Mouse (Mus musculus) small intestine, adult 2 months (tissue): ENCODE measurements around the gene Cldn4. TPM values are rescaled to one million over a fixed set of nuclear protein-coding genes. Genes with fewer than 3 reads are reported as not detected.
"Not testable (repeated sequence)": the region's sequence is repeated elsewhere in the genome, so short reads cannot be mapped to it uniquely, and the experiment has no call there.

Experiments used
- H3K27ac ChIP-seq: fragments of 200-500 bp; 2 replicates; pipeline ENCODE4 v1.5.1; 2012; ENCODE audit warnings: low read depth, low read length, control low read depth, inconsistent platforms; ENCODE audit not compliant: insufficient read depth
- H3K27me3 ChIP-seq: fragments of 200-500 bp; 2 replicates; pipeline ENCODE4 v1.6.1; 2012; ENCODE audit warnings: mild to moderate bottlenecking, moderate library complexity, low read length, inconsistent platforms; ENCODE audit not compliant: control insufficient read depth, insufficient read depth
- H3K36me3 ChIP-seq: fragments of 200-500 bp; 2 replicates; pipeline ENCODE4 v1.6.1; 2012; ENCODE audit warnings: mild to moderate bottlenecking, low read length, control low read depth, inconsistent platforms; ENCODE audit not compliant: control insufficient read depth, insufficient read depth
- H3K4me1 ChIP-seq: fragments of 200-500 bp; 2 replicates; pipeline ENCODE4 v1.6.1; 2012; ENCODE audit warnings: low read length, inconsistent platforms, mixed read lengths; ENCODE audit not compliant: control insufficient read depth, insufficient read depth, insufficient read length
- H3K4me3 ChIP-seq: fragments of 200-500 bp; 2 replicates; pipeline ENCODE4 v1.5.1; 2012; ENCODE audit warnings: low read depth, mild to moderate bottlenecking, control low read depth, inconsistent platforms, low read length, moderate library complexity
- CTCF ChIP-seq: fragments of 200-500 bp; IDR thresholded peaks from 2 replicates; pipeline ENCODE4 v1.5.1; 2012; ENCODE audit warnings: low read depth, mild to moderate bottlenecking, control low read depth, inconsistent platforms, low read length, moderate library complexity, mixed read lengths; ENCODE audit not compliant: insufficient replicate concordance, insufficient read length; ENCODE audit errors: extremely low read depth
- POLR2A ChIP-seq: fragments of 200-500 bp; IDR thresholded peaks from 2 replicates; pipeline ENCODE4 v1.6.1; 2012; ENCODE audit warnings: low read depth, mild to moderate bottlenecking, control low read depth, inconsistent platforms, low read length, moderate library complexity
- WGBS: fragments of 180-500 bp; shearing (Covaris S2); methylation state at CpG from one replicate; pipeline ENCODE4 v1.1.7; 2018; 5-methylcytosine and 5-hydroxymethylcytosine counted together
- polyA plus RNA-seq: library from polyadenylated mRNA; depleted of rRNA; stranded (reverse); fragments of >200 nt; gene quantifications from 2 replicates; pipeline ENCODE4 v1.2.3, GENCODE M21; 2012

Cldn4 gene
- polyA plus RNA-seq, 1 experiment: 571 TPM

DNA sequence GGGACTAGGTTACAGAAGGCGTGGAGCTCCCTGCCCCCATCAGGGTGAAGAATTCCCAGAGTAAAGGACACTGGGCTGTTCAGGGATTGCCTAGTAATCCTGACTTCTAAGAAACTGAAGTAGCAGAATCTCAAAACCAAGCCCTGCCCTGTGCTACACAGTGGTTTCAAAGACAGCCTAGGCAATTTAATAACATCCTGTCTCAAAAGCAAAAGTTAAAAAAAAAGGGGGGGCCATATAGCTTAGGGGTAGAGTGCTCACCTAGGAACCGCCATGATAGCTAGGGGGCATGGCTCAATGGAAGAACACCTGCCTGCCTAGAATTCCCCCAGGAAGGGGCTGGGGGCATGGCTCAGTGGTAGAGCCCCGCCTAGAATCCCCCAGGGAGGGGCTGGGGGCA lies 7.7 kb downstream of the Cldn4 start:
- H3K36me3 ChIP-seq: no peaks in the 10 kb centered on the region
- H3K27ac ChIP-seq: no peak overlapping the region
- 74% methylated on average over 3 of the region's 3 CpGs for WGBS
- H3K27me3 ChIP-seq: no peaks in the 10 kb centered on the region
- H3K4me3 ChIP-seq: no peak overlapping the region
- TF ChIP-seq POLR2A (no peak), CTCF (no peak)
- no peaks in the 10 kb centered on the region for H3K4me1 ChIP-seq

DNA sequence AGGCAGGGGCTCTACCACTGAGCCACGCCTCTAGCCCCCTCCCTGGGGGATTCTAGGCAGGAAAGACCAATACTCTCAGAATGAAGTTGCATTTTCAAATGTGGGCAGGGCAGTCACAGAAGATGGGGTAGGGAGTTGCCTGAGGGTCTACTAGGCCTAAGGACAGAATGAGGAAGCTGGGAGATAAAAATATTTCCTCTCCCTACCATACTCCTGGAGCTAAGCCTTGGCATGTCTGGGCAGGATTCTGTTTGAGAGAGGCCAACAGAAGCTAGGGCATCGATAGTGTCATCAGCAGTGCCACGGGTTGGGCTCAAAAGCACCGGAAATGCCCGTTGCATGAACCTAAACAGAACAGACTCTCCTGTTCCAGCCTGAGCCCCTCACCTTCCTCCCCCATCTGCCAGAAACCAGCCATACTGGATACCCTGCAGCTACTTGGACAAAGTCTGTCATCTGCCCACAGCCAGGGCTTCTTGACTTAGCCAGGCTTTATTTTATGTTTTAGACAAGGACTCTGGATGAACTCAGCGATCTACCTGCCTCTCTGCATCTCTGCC lies 10.0 kb downstream of the Cldn4 start:
- no peak for TF ChIP-seq POLR2A
- no peak for TF ChIP-seq CTCF
- Histone ChIP-seq H3K27ac (no peak overlapping the region), H3K4me1 (peaks cover 6% of the 10 kb centered on the region), H3K4me3 (no peak overlapping the region), H3K27me3 (no peaks in the 10 kb centered on the region), H3K36me3 (no peaks in the 10 kb centered on the region)
- 82% methylated on average over 6 of the region's 6 CpGs for WGBS

DNA sequence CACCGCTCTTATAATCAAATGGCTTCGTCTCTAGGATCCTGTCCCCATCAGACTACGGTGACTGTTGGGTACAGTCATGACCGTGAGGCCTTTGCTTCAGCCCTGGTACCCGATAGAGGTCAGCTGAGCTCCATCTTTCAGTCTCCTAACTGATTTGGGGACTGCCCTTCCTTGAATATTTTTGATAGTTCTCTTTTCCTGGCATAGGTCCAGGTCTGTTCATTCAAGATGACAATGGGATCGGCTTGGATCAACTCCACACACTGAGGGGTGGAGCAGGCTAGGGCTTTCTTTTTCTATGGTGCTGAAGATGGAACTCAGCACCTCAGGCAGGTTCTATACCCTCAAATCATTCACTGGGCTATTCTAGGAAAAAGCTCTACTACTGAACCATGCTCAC lies 10.7 kb downstream of the Cldn4 start:
- Histone ChIP-seq H3K27ac (no peak overlapping the region), H3K4me3 (no peak overlapping the region), H3K36me3 (no peaks in the 10 kb centered on the region), H3K27me3 (no peaks in the 10 kb centered on the region), H3K4me1 (peaks cover 6% of the 10 kb centered on the region)
- TF ChIP-seq POLR2A: no peak
- TF ChIP-seq CTCF: no peak
- 76% methylated on average over 6 of the region's 6 CpGs for WGBS

DNA sequence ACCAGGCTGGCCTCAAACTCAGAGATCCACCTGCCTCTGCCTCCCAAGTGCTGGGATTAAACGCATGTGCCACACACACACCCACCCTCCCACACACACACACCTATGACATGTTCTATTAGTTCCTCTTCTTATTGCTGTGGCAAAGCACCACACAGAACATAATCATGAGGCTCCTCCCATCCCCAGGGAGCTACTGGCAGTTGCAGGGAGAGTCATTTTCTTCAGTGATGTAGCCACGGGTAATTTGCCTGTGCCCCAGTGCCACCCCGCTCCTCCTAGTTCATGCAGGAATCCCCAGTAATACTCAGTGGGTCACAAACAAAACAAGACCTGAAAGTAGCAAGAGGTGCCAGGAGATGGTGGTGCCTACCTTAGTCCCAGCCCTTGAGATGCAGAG lies 12.1 kb downstream of the Cldn4 start:
- Histone ChIP-seq H3K4me1 (peaks cover 6% of the 10 kb centered on the region), H3K4me3 (no peak overlapping the region), H3K27me3 (no peaks in the 10 kb centered on the region), H3K36me3 (no peaks in the 10 kb centered on the region), H3K27ac (no peak overlapping the region)
- TF ChIP-seq CTCF (no peak), POLR2A (no peak)
- WGBS: 81% methylated on average over 3 of the region's 3 CpGs

DNA sequence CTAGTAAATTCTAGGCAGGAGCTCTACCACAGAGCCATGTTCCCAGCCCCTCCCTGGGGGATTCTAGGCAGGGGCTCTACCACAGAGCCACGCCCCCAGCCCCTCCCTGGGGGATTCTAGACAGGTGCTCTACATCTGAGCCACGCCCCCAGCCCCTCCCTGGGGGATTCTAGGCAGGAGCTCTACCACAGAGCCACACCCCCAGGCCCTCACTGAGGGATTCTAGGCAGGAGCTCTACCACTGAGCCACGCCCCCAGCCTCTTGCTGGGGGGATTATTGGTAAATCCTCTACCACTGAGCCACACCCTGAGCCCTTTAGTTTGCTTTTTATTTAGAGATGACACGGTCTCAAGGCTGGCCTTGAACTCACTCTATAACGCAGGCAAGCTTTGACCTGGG lies 13.0 kb downstream of the Cldn4 start:
- 91% methylated on average over 5 of the region's 5 CpGs for WGBS
- H3K4me3 ChIP-seq, H3K27me3 ChIP-seq, H3K36me3 ChIP-seq, H3K27ac ChIP-seq, H3K4me1 ChIP-seq: not testable (repeated sequence)

DNA sequence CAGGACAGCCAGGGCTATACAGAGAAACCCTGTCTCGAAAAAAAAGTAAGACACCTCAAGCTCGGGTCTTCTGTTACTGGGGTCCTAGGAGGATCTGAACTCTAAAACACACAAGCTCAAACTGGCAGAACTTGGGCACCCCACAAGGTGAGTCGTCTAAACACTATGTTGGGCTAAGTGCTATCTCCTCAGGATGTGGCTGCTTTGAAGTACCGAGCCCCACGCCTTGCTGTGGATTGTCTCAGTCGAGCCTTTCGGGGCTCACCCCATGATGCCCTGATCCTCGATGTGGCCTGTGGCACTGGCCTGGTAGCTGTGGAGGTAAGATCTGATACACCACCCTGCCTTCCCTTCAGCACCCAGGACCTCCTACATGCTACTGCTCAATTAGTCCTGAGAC lies 13.5 kb downstream of the Cldn4 start:
- Histone ChIP-seq H3K4me1 (peaks cover 6% of the 10 kb centered on the region), H3K27ac (no peak overlapping the region), H3K4me3 (no peak overlapping the region), H3K27me3 (no peaks in the 10 kb centered on the region), H3K36me3 (no peaks in the 10 kb centered on the region)
- TF ChIP-seq POLR2A (no peak), CTCF (no peak)
- 72% methylated on average over 8 of the region's 8 CpGs for whole genome bisulfite sequencing

DNA sequence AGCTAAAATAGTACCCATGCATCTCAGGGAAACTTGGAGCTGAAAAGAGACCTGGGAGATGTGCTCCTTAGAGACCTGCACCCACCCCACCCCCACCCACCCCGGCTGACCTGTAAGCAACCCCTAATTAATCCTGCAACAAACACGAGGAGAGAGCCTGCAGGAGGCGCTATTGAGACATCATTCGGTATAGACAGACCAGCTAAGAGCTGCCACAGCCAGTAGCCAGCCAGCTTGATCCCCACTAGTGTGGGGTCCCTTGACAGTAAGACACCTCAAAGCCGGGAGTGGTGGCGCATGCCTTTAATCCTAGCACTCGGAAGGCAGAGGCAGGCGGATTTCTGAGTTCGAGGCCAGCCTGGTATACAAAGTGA lies 13.8 kb downstream of the Cldn4 start:
- peak overlapping the region; percentile 98; the same call in 1 of the 2 replicates for H3K27ac ChIP-seq
- H3K36me3 ChIP-seq: no peaks in the 10 kb centered on the region
- TF ChIP-seq POLR2A (no peak), CTCF (peak; percentile 55; the same call in 1 of the 2 replicates)
- H3K4me1 ChIP-seq: peaks cover 6% of the 10 kb centered on the region
- 40% methylated on average over 9 of the region's 9 CpGs for WGBS
- H3K4me3 ChIP-seq: peak overlapping the region; percentile 98
- no peaks in the 10 kb centered on the region for H3K27me3 ChIP-seq
